Mouse (Mus musculus): Measurements from ENCODE around the gene Ubc. TPM values are rescaled to one million over a fixed set of nuclear protein-coding genes. Genes with fewer than 3 reads are reported as not detected.
"Not testable (repeated sequence)": the region's sequence is repeated elsewhere in the genome, so short reads cannot be mapped to it uniquely, and the experiment has no call there.

The Ubc gene
- 369 and 531 TPM in 2 replicates for polyA plus RNA-seq (2015; fragmentation: Nextera tagmentation; extraction: Ambion mirVana)

GRCm38 (mm10) chr5:125389579-125390441 lies at the start of gene Ubc:
Gene Ubc, minus strand, starts transcription at chr5:125390202.
- H3K9ac ChIP-seq (replicated peaks): peak within 1 kb of the TSS; percentile 100
- TF ChIP-seq EP300 (IDR thresholded peaks at IDR 0.05; ENCODE audit: low read depth) (peak; percentile 51), CTCF (IDR thresholded peaks at IDR 0.05; ENCODE audit: low read depth) (no peak)
- under 1% methylated on average over 63 of the region's 69 CpGs for WGBS (ENCODE audit: insufficient replicate concordance)
- H3K27ac ChIP-seq (ENCODE audit: low read depth): peak within 1 kb of the TSS; percentile 100
- peaks cover 20% of the 10 kb centered on the region for H3K36me3 ChIP-seq (replicated peaks; ENCODE audit: insufficient read depth, low read length)
- H3K4me1 ChIP-seq (ENCODE audit: insufficient read depth): peaks cover 37% of the 10 kb centered on the region
- DNase-seq (peak; percentile 93), ATAC-seq (peak; percentile 59)
- peak within 1 kb of the TSS; percentile 91 for H3K4me2 ChIP-seq (ENCODE audit: low read depth, low read length)
- H3K9me3 ChIP-seq (ENCODE audit: low read length): no peaks in the 10 kb centered on the region
- peak within 1 kb of the TSS; percentile 100 for H3K4me3 ChIP-seq (ENCODE audit: low read depth, low read length)
- no peaks in the 10 kb centered on the region for H3K27me3 ChIP-seq (ENCODE audit: insufficient read depth, low read length)

DNA sequence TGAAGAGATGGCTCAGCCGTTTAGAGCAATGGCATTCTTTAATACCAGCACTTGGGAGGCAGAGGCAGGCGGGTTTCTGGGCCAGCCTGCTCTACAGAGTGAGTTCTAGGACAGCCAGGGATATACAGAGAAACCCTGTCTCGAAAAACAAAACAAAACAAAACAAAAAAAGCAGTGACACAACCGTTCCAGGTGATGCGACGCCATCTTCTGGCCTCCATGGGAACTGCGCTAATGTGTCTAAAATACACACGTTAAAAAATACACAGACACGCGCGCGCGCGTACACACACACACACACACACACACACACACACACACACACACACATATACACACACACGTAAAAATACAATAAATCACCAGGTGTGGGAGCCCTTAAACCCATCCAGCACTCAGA lies 44.3 kb upstream of the Ubc start:
- Histone ChIP-seq H3K4me2 (ENCODE audit: low read depth, low read length) (peak overlapping the region; percentile 100), H3K27ac (ENCODE audit: low read depth) (peak overlapping the region; percentile 49; the same call in 1 of the 2 replicates), H3K36me3 (replicated peaks; ENCODE audit: insufficient read depth, low read length) (peaks cover 19% of the 10 kb centered on the region), H3K4me1 (ENCODE audit: insufficient read depth) (peaks cover 17% of the 10 kb centered on the region), H3K4me3 (ENCODE audit: low read depth, low read length) (peak overlapping the region; percentile 92; the same call in 1 of the 2 replicates)
- DNase-seq (peak; percentile 51), ATAC-seq (peak; percentile 20)
- H3K9me3 ChIP-seq (ENCODE audit: low read length); H3K27me3 ChIP-seq (ENCODE audit: insufficient read depth, low read length); H3K9ac ChIP-seq (replicated peaks): not testable (repeated sequence)
- TF ChIP-seq CTCF (IDR thresholded peaks at IDR 0.05; ENCODE audit: low read depth): peak; percentile 52
- WGBS (ENCODE audit: insufficient replicate concordance): 42% methylated on average over 12 of the region's 15 CpGs

DNA sequence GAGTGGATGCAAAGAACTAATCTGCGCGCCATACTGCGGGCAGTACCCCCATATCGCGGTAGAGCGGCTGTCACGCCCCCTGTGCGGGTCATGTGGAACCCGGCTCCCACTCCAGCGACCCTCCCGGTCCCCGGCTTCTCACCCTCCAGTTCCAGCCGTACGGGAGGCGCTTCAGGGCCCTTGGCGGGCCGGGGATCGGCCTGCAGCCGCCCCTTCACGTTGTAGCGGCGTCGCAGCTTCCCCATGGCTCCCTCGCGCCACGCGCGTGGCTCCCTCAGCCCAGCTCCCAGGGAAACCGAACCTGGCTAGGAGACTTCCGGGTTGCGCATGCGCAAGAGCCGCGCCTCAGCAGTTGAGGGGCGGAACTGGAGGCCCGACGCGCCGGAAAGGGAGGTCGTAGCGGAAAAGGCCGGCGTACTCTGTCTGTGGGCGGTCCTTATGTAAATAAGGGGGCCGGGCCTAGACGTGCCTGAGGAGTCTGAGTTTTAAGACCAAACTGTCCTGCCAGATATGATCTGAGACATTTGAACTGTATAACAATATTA lies 43.9 kb upstream of the Ubc start, which contains the start of gene Dhx37:
Gene Dhx37 (minus strand): TSS at position 329 of the 545 bp plus-strand sequence.
- Histone ChIP-seq H3K4me3 (ENCODE audit: low read depth, low read length) (peak within 1 kb of the TSS; percentile 92), H3K9me3 (ENCODE audit: low read length) (no peaks in the 10 kb centered on the region), H3K4me2 (ENCODE audit: low read depth, low read length) (peak within 1 kb of the TSS; percentile 100), H3K4me1 (ENCODE audit: insufficient read depth) (peaks cover 17% of the 10 kb centered on the region), H3K27me3 (ENCODE audit: insufficient read depth, low read length) (no peaks in the 10 kb centered on the region), H3K36me3 (replicated peaks; ENCODE audit: insufficient read depth, low read length) (peaks cover 24% of the 10 kb centered on the region), H3K27ac (ENCODE audit: low read depth) (peak within 1 kb of the TSS; percentile 84), H3K9ac (replicated peaks) (peak within 1 kb of the TSS; percentile 97)
- under 1% methylated on average over 46 of the region's 46 CpGs for WGBS (ENCODE audit: insufficient replicate concordance)
- ATAC-seq (peak; percentile 95), DNase-seq (peak; percentile 96)
- TF ChIP-seq EP300 (IDR thresholded peaks at IDR 0.05; ENCODE audit: low read depth) (no peak), CTCF (IDR thresholded peaks at IDR 0.05; ENCODE audit: low read depth) (no peak)

DNA sequence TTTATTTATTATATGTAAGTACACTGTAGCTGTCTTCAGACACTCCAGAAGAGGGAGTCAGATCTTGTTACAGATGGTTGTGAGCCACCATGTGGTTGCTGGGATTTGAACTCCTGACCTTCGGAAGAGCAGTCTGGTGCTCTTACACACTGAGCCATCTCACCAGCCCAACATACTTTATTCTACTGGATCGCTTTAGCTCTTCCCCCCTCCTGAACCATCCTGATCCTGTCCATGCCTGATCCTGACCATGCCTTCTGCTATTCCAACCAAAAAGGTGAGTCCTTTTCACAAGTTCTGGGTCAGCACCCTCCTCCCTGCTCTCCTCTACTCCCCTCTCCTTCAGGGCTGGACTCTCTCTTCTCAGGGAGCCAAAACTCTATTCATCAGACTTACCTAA lies 42.3 kb upstream of the Ubc start:
- not testable (repeated sequence) for H3K27me3 ChIP-seq (ENCODE audit: insufficient read depth, low read length); H3K4me3 ChIP-seq (ENCODE audit: low read depth, low read length); DNase-seq; H3K9me3 ChIP-seq (ENCODE audit: low read length); ATAC-seq; H3K4me2 ChIP-seq (ENCODE audit: low read depth, low read length); H3K27ac ChIP-seq (ENCODE audit: low read depth)
- H3K9ac ChIP-seq (replicated peaks): 0 out of 2 replicates have a peak overlapping the region, but pooled peaks have one; percentile 30
- peaks cover 35% of the 10 kb centered on the region for H3K36me3 ChIP-seq (replicated peaks; ENCODE audit: insufficient read depth, low read length)
- peaks cover 17% of the 10 kb centered on the region for H3K4me1 ChIP-seq (ENCODE audit: insufficient read depth)
- WGBS (ENCODE audit: insufficient replicate concordance): 95% methylated on average over 2 of the region's 2 CpGs

DNA sequence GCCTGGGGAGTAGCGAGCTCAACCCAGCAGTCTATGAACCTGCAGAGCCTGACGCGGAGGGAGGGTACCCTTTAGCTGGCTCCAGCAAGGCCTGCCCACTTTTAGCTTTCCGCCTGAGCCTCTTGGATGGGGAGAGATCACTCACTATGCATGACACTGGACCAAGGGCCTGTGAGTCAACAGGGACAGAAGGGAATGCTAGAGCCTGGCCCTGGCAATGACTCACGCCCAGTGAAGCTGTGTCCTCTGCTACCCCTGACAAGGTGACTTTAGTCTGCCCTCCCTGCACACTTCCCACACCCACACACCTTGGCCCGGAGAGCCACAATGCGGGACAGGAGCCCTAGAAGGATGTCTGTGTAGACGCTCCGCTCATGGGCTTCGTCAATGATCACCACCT lies 36.3 kb upstream of the Ubc start:
- no peak for TF ChIP-seq CTCF (IDR thresholded peaks at IDR 0.05; ENCODE audit: low read depth)
- no peaks in the 10 kb centered on the region for H3K27me3 ChIP-seq (ENCODE audit: insufficient read depth, low read length)
- no peak overlapping the region for H3K4me2 ChIP-seq (ENCODE audit: low read depth, low read length)
- H3K4me3 ChIP-seq (ENCODE audit: low read depth, low read length): no peak overlapping the region
- WGBS (ENCODE audit: insufficient replicate concordance): 84% methylated on average over 10 of the region's 10 CpGs
- H3K27ac ChIP-seq (ENCODE audit: low read depth): no peak overlapping the region
- ATAC-seq (no peak), DNase-seq (no peak)
- H3K36me3 ChIP-seq (replicated peaks; ENCODE audit: insufficient read depth, low read length): peaks cover 86% of the 10 kb centered on the region
- H3K4me1 ChIP-seq (ENCODE audit: insufficient read depth): 0 out of 2 replicates have a peak, but pooled peaks cover under 1% of the 10 kb centered on the region
- H3K9me3 ChIP-seq (ENCODE audit: low read length): no peaks in the 10 kb centered on the region
- no peak overlapping the region for H3K9ac ChIP-seq (replicated peaks)

- no peak overlapping the region for H3K27ac ChIP-seq (ENCODE audit: low read depth)
- no peaks in the 10 kb centered on the region for H3K27me3 ChIP-seq (ENCODE audit: insufficient read depth, low read length)
- 77% methylated on average over 10 of the region's 10 CpGs for WGBS (ENCODE audit: insufficient replicate concordance)
- ATAC-seq: no peak
- TF ChIP-seq CTCF (IDR thresholded peaks at IDR 0.05; ENCODE audit: low read depth) (no peak), EP300 (IDR thresholded peaks at IDR 0.05; ENCODE audit: low read depth) (no peak)
- no peaks in the 10 kb centered on the region for H3K9me3 ChIP-seq (ENCODE audit: low read length)
- no peaks in the 10 kb centered on the region for H3K4me1 ChIP-seq (ENCODE audit: insufficient read depth)
- no peak overlapping the region for H3K4me3 ChIP-seq (ENCODE audit: low read depth, low read length)
- DNase-seq: no peak
- H3K36me3 ChIP-seq (replicated peaks; ENCODE audit: insufficient read depth, low read length): peaks cover 88% of the 10 kb centered on the region
- H3K4me2 ChIP-seq (ENCODE audit: low read depth, low read length): no peak overlapping the region
- no peak overlapping the region for H3K9ac ChIP-seq (replicated peaks)
These were observed 35.8 kb upstream of the Ubc start for GRCm38 (mm10) chr5:125425698-125426276.
